Mouse (Mus musculus) ES-Bruce4 (cell line): Measurements from ENCODE around the gene Wnk2. TPM values are rescaled to one million over a fixed set of nuclear protein-coding genes. Genes with fewer than 3 reads are reported as not detected.

ENCODE experiments used
- H3K27ac ChIP-seq: 2 replicates; pipeline ENCODE4 v1.5.1; 2012; ENCODE audit warnings: low read length, inconsistent platforms; ENCODE audit not compliant: insufficient read depth
- H3K27me3 ChIP-seq: 2 replicates; pipeline ENCODE4 v1.6.1; 2012; ENCODE audit warnings: mild to moderate bottlenecking, low read length, inconsistent platforms; ENCODE audit not compliant: control insufficient read depth, poor library complexity, insufficient read depth, severe bottlenecking
- H3K36me3 ChIP-seq: 2 replicates; pipeline ENCODE4 v1.6.1; 2012; ENCODE audit warnings: inconsistent platforms, mild to moderate bottlenecking, low read length, moderate library complexity; ENCODE audit not compliant: control insufficient read depth, poor library complexity, insufficient read depth, severe bottlenecking
- H3K4me1 ChIP-seq: one replicate; pipeline ENCODE4 v1.8.1; 2011; ENCODE audit warnings: low read length; ENCODE audit not compliant: control insufficient read depth, insufficient read depth
- H3K4me3 ChIP-seq: 2 replicates; pipeline ENCODE4 v1.5.1; 2011; ENCODE audit warnings: low read depth, mild to moderate bottlenecking, low read length
- H3K9ac ChIP-seq: 2 replicates; pipeline ENCODE4 v1.6.1; 2012; ENCODE audit warnings: low read depth, mild to moderate bottlenecking, inconsistent platforms; ENCODE audit not compliant: poor library complexity, severe bottlenecking
- H3K9me3 ChIP-seq: replicated peaks from 2 replicates; pipeline ENCODE4 v1.6.1; 2012; ENCODE audit warnings: mild to moderate bottlenecking, low read length, inconsistent platforms; ENCODE audit not compliant: control insufficient read depth, poor library complexity, insufficient read depth, severe bottlenecking
- CTCF ChIP-seq: IDR thresholded peaks from one replicate; pipeline ENCODE4 v1.8.1; 2011; ENCODE audit warnings: low read depth, low read length
- EP300 ChIP-seq: IDR thresholded peaks from 2 replicates; pipeline ENCODE4 v1.6.1; 2011; ENCODE audit warnings: low read depth, low read length; ENCODE audit not compliant: insufficient read depth
- POLR2A ChIP-seq: IDR thresholded peaks from one replicate; pipeline ENCODE4 v1.8.1; 2011; ENCODE audit warnings: low read length; ENCODE audit not compliant: insufficient read depth
- polyA plus RNA-seq: library from polyadenylated mRNA; stranded (reverse); fragments of >200 nt; gene quantifications from 2 replicates; pipeline ENCODE4 v1.2.4, GENCODE M21; 2011; ENCODE audit warnings: low read depth; ENCODE audit not compliant: missing spikeins, insufficient read depth, insufficient read length

Gene Wnk2
- polyA plus RNA-seq, 1 experiment: 7.9 TPM

DNA sequence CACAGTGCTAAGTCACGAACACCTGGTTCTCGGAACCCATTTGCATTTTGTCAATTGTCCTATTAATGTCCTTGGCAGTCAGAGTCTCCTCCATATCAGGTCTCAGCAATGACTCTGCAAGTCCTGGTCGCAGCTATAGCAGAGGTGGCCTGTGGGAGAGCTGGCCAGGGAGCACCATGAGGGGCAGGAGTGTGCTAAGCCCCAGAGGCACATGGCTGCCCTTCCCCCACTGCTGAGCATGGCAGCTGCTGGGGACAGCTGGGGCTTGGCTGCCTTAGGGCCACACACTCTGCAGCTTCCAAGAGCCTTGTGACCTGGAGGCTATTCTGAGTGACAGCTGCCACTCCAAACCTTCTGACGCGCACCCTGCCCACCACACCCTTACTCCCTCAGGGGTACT, 127.7 kb downstream of the Wnk2 start:
- Histone ChIP-seq H3K36me3 (no peaks in the 10 kb centered on the region), H3K9me3 (no peaks in the 10 kb centered on the region), H3K27me3 (no peaks in the 10 kb centered on the region), H3K4me3 (no peak overlapping the region), H3K9ac (no peak overlapping the region), H3K4me1 (peaks cover 15% of the 10 kb centered on the region), H3K27ac (no peak overlapping the region)
- no peak for TF ChIP-seq POLR2A
- TF ChIP-seq EP300: peak; percentile 98

GRCm38 (mm10) chr13:49017375-49017774, 130.4 kb downstream of the Wnk2 start:
- no peak for TF ChIP-seq EP300
- no peak for TF ChIP-seq CTCF
- TF ChIP-seq POLR2A: no peak
- Histone ChIP-seq H3K4me1 (peaks cover 16% of the 10 kb centered on the region), H3K9ac (no peak overlapping the region)

DNA sequence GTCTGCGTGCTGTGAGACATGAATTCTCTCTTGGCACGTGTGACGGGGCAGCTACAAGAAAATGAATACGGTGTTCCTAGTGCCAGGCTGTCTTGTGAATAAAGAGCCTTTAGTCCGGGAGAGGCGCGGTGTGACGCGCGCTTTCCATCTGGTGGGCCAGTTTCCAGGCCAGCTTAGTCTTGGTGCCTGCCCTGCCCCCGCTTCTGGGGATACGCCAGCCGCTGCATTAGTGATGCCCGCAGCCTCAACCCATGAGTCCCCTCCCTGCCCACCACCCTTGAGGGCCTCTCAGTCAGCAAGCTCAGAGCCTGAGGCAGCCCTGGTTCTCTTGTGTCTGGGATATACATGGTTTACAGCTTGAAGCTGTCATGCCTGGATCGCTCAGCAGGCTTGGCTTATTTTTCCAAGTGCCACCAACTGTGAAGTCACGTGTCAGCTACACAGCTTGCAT, 131.5 kb downstream of the Wnk2 start:
- no peak for TF ChIP-seq POLR2A
- no peak for TF ChIP-seq EP300
- no peak for TF ChIP-seq CTCF
- peak overlapping the region; percentile 4; the same call in 1 of the 2 replicates for H3K4me3 ChIP-seq
- H3K27me3 ChIP-seq: no peaks in the 10 kb centered on the region
- H3K4me1 ChIP-seq: peaks cover 16% of the 10 kb centered on the region
- no peaks in the 10 kb centered on the region for H3K36me3 ChIP-seq
- peak overlapping the region; percentile 32; the same call in 1 of the 2 replicates for H3K9ac ChIP-seq
- H3K9me3 ChIP-seq: no peaks in the 10 kb centered on the region
- H3K27ac ChIP-seq: peak overlapping the region; percentile 29

More at GRCm38 (mm10) chr13:49017375-49017774, 130.4 kb downstream of the Wnk2 start:
- Histone ChIP-seq H3K4me3 (no peak overlapping the region), H3K9me3 (no peaks in the 10 kb centered on the region), H3K27ac (no peak overlapping the region), H3K27me3 (no peaks in the 10 kb centered on the region), H3K36me3 (no peaks in the 10 kb centered on the region)

DNA sequence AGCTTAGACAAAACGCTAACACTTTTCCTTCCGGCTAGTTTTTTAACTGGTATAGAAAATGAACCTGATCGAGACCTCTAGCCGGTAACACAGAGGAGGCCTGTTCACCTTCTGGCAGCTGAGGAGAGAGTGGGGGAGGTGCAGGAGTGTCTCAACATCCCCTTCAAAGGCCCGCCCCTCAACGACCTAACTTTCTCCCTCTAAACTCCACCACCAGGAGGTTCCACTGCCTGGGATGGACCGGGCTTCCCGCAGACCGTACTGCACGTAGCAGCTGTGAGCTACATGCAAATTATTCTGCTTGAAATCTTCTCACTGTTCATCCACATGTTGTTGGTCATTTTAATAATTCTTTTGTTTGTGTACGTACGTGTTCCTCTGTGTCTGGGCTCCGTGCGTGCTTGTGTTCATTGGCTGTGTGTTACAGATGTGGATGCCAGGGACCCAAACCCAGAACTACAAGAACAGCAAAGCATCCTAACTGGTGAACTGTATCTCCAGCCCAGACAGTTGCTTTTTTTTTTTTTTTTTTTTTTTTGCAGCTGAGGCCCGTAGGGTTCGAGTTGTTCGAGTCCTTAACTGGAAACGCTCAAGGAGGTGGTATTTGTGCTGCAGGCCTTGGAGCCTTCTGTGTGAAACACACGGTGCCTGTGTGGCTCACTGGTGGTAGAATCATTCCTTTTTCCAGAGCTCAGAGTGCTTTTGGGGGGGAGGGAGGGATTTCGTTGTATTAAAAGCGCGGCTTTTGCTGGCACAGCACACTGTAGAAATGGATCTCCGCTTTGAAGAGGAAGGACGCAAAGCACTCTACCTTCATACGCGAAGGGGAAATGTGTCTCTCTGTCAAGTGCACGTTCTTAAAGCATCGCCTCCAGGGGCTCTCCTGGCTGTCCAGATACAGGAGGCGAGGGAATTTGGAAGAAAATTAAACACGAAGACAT, 132.2 kb downstream of the Wnk2 start:
- H3K9ac ChIP-seq: peak overlapping the region; percentile 32; the same call in 1 of the 2 replicates
- peak overlapping the region; percentile 93 for H3K27ac ChIP-seq
- H3K4me1 ChIP-seq: peaks cover 10% of the 10 kb centered on the region
- H3K36me3 ChIP-seq: no peaks in the 10 kb centered on the region
- no peaks in the 10 kb centered on the region for H3K9me3 ChIP-seq
- no peaks in the 10 kb centered on the region for H3K27me3 ChIP-seq
- peak overlapping the region; percentile 47 for H3K4me3 ChIP-seq
- peak; percentile 25 for TF ChIP-seq POLR2A
- TF ChIP-seq EP300: peak; percentile 87
- TF ChIP-seq CTCF: no peak

DNA sequence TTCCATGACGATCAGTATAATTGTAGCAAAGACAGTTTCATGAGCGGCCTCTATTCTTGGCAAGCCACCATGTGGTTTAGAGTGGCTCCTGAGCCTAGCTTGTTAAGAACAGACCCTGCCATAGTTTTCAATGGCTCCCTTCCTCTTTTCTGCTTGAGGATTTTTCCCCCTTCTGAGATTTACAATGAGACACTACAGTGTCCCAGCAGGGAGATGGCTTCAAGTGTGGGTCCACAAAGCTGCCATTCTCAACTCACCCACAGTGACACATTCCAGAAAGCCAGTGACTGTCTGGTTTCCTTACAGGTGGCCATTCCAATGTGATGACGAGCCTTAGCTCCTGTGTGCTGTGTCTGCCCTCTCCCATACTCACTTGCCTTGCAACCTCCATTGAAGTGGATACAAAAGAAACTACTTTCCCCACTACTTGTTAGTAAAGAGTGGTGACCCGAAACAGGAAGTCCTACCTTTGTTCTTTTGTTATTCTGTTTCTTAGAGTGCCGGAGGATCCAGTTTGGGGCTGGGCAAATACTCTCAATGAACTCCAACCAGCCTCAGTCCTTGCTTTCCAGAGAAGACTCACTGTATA, 134.5 kb downstream of the Wnk2 start:
- Histone ChIP-seq H3K36me3 (no peaks in the 10 kb centered on the region), H3K27ac (peak overlapping the region; percentile 65), H3K4me3 (peak overlapping the region; percentile 15; the same call in 1 of the 2 replicates), H3K9me3 (no peaks in the 10 kb centered on the region), H3K27me3 (no peaks in the 10 kb centered on the region), H3K9ac (no peak overlapping the region), H3K4me1 (peaks cover 10% of the 10 kb centered on the region)
- TF ChIP-seq CTCF (no peak), POLR2A (no peak), EP300 (peak; percentile 87)
